ENCODE assay signal across 14 mouse cellular contexts in the genomic region with DNA sequence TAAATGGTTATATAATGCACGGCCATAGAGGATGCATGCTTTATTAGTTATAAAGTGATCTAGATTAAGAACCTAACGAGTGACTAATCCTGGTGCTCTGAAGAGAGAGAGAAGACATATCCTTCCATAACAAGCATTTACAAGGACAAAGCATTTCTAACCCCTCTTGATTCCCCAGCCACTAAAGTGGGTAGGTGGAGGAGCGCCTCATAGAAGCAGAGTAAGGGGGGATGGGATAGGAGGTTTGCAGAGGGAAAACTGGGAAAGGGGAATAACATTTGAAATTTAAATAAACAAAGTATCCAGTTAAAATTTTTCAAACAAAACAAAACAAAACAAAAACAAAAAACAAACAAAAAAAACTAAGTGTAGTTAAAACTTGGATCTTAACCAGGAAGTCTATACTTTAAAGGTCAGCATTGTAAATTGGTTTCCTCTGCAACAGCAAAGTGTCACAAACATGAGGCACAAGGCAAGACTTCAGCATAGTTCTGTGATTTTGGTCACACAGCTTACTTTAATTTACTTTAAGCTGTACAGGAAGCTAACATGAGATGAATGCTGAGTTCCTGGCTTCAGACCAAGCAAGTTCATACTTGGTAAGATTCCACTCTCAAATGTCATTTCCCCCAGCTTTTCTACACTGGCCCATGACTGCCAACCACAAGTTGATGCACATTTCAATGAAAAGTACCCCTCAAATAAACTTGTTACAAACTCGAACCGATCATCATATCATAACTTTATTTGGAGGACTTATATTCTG.
DNase-seq lines count a peak whose midpoint lies in the region; ATAC-seq and TF ChIP-seq lines count a peak whose summit lies in the region.
"Had no signal": no experiment of that assay in that cellular context is flagged by ENCODE, and none has a peak within 500 bp of the region (broad histone marks: within the 10 kb centered on the region; RNA-seq: fewer than 3 reads in every experiment).

No protein-coding gene starts in this region.

- no peak overlapping the region for H3K4me2 ChIP-seq in limb, embryonic 14.5 days (replicated peaks; ENCODE audit: low read depth, low read length, severe bottlenecking)
- H3K4me2 ChIP-seq: heart, embryonic 15.5 days; hindbrain, embryonic 12.5 days; midbrain, embryonic 13.5 days had no signal

- ATAC-seq in limb, embryonic 14.5 days (ENCODE audit: low FRiP score, low read depth) = no peak
- peak; percentile 31 for ATAC-seq in activated CD4-positive, CD25-positive, alpha-beta regulatory T cell, adult 4 months
- ATAC-seq: midbrain, embryonic 13.5 days had no signal

- WGBS in limb, embryonic 14.5 days = 63% methylated on average over 5 of the region's 5 CpGs
- WGBS in limb, embryonic 10.5 days = 89% methylated on average over 5 of the region's 5 CpGs

- no peaks in the 10 kb centered on the region for H3K4me1 ChIP-seq in limb, embryonic 14.5 days (ENCODE audit: control insufficient read depth, insufficient read depth, low read length)
- 0 out of 2 replicates have a peak, but pooled peaks cover 4% of the 10 kb centered on the region for H3K4me1 ChIP-seq in limb, embryonic 10.5 days
- H3K4me1 ChIP-seq: heart, embryonic 15.5 days; hindbrain, embryonic 12.5 days; midbrain, embryonic 13.5 days had no signal

- no peaks in the 10 kb centered on the region for H3K27me3 ChIP-seq in limb, embryonic 14.5 days (ENCODE audit: control insufficient read depth, insufficient read depth, low read length)
- H3K27me3 ChIP-seq in limb, embryonic 10.5 days (ENCODE audit: low read depth, poor library complexity, severe bottlenecking) = no peaks in the 10 kb centered on the region
- H3K27me3 ChIP-seq: heart, embryonic 15.5 days; hindbrain, embryonic 12.5 days; midbrain, embryonic 13.5 days had no signal

- H3K9me3 ChIP-seq in limb, embryonic 14.5 days (ENCODE audit: control insufficient read depth, low read length) = no peaks in the 10 kb centered on the region
- H3K9me3 ChIP-seq in limb, embryonic 10.5 days (replicated peaks) = no peaks in the 10 kb centered on the region
- H3K9me3 ChIP-seq: heart, embryonic 15.5 days; hindbrain, embryonic 12.5 days; midbrain, embryonic 13.5 days had no signal

- peak; percentile 68 for DNase-seq in limb, embryonic 14.5 days (ENCODE audit: low spot score)
- no peak for DNase-seq in limb, embryonic 10.5 days (ENCODE audit: low spot score)
- DNase-seq in CD4-positive, CD25-positive, alpha-beta regulatory T cell, adult 2 months (ENCODE audit: low read depth, low spot score) = peak; percentile 65
- DNase-seq in kidney, postnatal 36 days = peak; percentile 2 to 3
- DNase-seq in gastrocnemius, postnatal 4 days (ENCODE audit: low spot score in 2 of 2) = no peak
- DNase-seq in spleen, adult 18-20 months = no peak
- no peak for DNase-seq in layer of hippocampus, postnatal 36 days
- DNase-seq: cerebellum, adult 2 months; gastrocnemius, postnatal 36 days; thymus, postnatal 25 days had no signal

- H3K36me3 ChIP-seq in limb, embryonic 14.5 days (ENCODE audit: control insufficient read depth, insufficient read depth, low read length) = no peaks in the 10 kb centered on the region
- no peaks in the 10 kb centered on the region for H3K36me3 ChIP-seq in limb, embryonic 10.5 days
- H3K36me3 ChIP-seq: heart, embryonic 15.5 days; hindbrain, embryonic 12.5 days; midbrain, embryonic 13.5 days had no signal

- no peak overlapping the region for H3K27ac ChIP-seq in limb, embryonic 14.5 days (replicated peaks; ENCODE audit: low read depth, low read length)
- no peak overlapping the region for H3K27ac ChIP-seq in limb, embryonic 10.5 days
- H3K27ac ChIP-seq: heart, embryonic 15.5 days; hindbrain, embryonic 12.5 days; midbrain, embryonic 13.5 days had no signal

- no peak for TF ChIP-seq POLR2A in limb, embryonic 14.5 days (IDR thresholded peaks at IDR 0.05; ENCODE audit: borderline replicate concordance, extremely low read depth, insufficient read depth, insufficient read length)

- H3K4me3 ChIP-seq in limb, embryonic 14.5 days (replicated peaks; ENCODE audit: low read length) = no peak overlapping the region
- no peak overlapping the region for H3K4me3 ChIP-seq in limb, embryonic 10.5 days
- H3K4me3 ChIP-seq: heart, embryonic 15.5 days; hindbrain, embryonic 12.5 days; midbrain, embryonic 13.5 days had no signal

- H3K9ac ChIP-seq in limb, embryonic 14.5 days (ENCODE audit: low read depth, low read length, severe bottlenecking) = no peak overlapping the region
- H3K9ac ChIP-seq: heart, embryonic 15.5 days; hindbrain, embryonic 12.5 days; midbrain, embryonic 13.5 days had no signal

Comparison
In these comparisons a context has a peak if more than half of its experiments do, and no peak if none do; other contexts are left out.
1. DNase-seq: peak in limb, embryonic 14.5 days (single experiment), CD4-positive, CD25-positive, alpha-beta regulatory T cell, adult 2 months (single experiment) and kidney, postnatal 36 days (2 of 2); none in limb, embryonic 10.5 days (single experiment), gastrocnemius, postnatal 4 days (0 of 2), spleen, adult 18-20 months (0 of 2) and layer of hippocampus, postnatal 36 days (0 of 2).